Mouse (Mus musculus) urinary bladder, adult 18-20 months (tissue): ENCODE measurements around the gene Ncoa7.

Source experiments
- DNase-seq, 2 experiments: peaks; one replicate each; pipeline ENCODE4 v3.0.0; 2022; ENCODE audit warnings: low spot score in 2 of 2, mixed read lengths in 2 of 2

The Ncoa7 gene

GRCm38 (mm10) chr10:30802681-30803586 lies at the start of gene Ncoa7:
Gene Ncoa7 (minus strand): TSS chr10:30803326.
- peak; percentile 68 to 81 for DNase-seq

DNA sequence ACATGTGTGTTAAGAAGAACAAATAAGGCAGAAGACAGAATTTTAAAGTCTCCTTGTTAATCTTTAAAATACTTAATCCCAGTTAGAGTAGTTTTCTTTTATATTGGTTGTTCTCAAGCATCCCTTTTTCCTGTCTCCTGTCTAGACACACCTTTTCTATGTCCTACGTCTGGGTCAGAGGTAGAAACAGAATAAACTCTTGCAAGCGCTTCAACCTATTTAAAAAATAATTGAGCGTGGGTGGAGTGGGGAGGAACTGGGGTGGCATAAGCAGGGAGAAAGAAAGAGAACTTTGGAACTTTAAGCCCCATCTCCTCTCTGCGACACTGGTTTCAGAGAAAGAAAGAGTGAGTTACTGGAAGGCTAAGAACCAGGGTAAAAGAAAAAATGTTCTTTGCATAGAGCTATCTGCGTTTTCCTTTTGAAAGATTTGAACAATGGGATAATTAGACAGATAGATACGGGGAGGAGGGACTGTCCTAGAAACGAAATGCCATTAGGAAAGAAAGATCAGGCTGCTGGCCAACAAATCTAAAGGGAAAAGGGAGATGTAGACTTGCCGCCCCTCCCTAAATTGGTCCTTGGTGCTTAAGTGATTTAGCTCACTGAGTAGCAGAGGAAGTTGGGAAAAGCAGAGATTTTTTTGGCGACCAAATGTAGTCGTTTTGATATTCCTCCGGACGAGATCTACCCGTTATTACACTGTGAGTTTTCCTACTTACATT lies 42.1 kb upstream of the Ncoa7 start:
- DNase-seq = no peak

GRCm38 (mm10) chr10:30844191-30845010 lies 41.3 kb upstream of the Ncoa7 start:
- peak in 1 of 2 experiments; percentile 12 for DNase-seq

DNA sequence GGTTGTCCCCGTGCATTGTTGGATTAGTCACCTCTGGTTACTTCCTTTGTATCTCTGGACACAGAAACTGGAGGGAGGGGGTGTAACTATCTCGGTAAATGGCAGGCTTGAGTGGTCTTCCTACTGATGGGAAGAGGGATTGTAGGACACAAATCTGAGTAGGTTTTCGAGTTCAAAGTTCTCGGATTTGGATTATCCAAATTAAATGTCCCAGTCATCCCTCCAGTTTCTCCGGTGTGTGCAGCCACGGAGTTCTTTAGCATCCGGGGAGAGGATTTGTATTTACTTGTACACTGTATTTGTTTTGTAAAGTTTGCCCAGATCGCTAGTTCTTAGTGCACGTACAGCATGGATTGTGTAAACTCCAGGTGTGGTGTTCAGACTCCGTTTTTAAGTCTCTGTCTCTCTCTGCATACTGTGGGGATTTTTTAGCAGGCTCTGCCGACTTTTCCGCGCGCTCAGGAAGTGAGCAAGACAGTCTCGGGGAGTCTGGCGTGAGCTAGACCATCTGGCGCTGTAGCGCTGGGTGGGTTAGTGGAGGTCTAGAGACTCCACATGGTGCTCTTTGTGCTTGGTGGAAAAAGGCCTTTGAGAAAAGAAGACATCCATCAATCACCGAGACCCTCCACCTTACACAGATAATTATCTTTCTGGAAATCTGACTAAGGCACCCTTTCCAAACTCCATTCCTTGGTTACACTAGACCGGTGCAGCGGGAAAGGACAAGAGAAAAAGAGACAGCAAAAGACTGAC lies 40.5 kb upstream of the Ncoa7 start:
- peak in 1 of 2 experiments; percentile 14 for DNase-seq

GRCm38 (mm10) chr10:30842643-30843437 lies 39.7 kb upstream of the Ncoa7 start, which contains the start of gene Hey2:
Gene Hey2 (minus strand): TSS chr10:30842801.
- DNase-seq = peak; percentile 96 to 97

DNA sequence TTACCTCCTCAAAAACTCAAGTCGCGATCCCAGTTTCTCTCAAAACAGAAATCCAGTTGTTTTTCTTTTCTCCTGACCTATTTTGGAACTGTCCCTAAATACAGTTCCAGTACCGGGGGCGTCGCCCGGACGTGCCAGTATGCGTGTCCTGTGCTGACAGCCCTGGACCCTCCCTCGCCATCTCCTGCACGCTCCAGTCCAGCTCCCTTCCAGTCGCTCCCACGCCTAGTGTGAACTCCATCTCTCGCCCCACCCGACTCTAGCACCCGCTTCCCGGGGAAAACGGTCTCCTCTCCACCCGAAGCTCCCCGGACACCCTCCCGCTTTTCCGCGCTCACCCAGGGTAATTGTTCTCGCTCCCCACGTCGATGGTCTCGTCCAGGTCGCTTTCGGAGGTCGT lies 39.1 kb upstream of the Ncoa7 start:
- no peak for DNase-seq

DNA sequence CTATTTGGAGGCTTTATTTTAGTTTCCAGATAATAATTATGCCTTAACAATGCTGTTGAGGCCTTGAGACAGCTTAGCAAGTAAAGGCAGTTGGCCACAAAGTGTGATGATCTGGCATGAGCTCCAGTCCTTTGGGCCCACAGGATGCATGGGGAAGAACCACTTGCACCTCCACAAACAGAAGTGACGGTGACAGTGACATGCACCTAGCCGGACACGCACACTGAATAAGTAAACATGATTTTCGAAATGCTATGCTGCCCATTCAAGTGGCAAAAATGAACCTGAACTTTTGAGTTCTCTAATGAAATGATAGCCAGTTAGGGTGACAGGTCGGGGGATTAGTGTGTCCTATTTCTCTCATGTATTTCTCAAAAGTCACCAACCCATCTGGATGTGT lies 37.7 kb upstream of the Ncoa7 start:
- no peak for DNase-seq

DNA sequence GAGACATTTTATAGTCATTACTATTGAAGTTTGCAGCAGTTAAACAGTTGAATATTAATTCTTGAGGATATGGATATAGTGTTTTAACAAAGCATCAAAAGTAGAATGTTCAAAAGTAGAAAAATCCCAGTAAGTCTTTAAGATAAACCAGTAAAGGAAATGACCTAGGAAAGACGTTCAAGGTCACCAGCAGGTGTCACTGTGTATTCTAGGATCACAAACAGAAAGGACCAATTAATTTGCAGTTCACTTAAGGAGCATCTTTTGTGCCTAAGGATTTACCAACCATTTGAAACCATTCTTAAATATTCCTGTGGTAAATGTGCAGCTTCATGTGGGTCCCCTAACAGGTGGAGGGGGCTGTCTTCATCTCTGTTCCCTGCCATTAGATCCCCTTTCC lies 35.1 kb upstream of the Ncoa7 start:
- DNase-seq = no peak

- DNase-seq = no peak
Observed at GRCm38 (mm10) chr10:30825049-30825448, 21.9 kb upstream of the Ncoa7 start.

DNA sequence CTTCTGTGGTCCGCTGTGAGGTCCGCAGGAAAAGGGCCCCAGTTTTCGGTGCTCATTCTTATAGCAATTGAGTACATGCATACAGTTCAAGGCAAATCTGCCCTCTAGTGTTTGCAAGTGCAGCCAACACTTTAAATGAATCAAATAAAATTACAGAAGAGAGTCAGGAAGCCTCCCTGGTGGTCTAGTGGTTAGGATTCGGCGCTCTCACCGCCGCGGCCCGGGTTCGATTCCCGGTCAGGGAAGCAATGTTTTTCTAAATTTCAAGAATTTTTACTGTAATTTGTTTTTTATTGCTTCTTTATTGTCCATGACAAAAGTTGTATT lies 7.8 kb upstream of the Ncoa7 start:
- DNase-seq = peak; percentile 57 to 65

DNA sequence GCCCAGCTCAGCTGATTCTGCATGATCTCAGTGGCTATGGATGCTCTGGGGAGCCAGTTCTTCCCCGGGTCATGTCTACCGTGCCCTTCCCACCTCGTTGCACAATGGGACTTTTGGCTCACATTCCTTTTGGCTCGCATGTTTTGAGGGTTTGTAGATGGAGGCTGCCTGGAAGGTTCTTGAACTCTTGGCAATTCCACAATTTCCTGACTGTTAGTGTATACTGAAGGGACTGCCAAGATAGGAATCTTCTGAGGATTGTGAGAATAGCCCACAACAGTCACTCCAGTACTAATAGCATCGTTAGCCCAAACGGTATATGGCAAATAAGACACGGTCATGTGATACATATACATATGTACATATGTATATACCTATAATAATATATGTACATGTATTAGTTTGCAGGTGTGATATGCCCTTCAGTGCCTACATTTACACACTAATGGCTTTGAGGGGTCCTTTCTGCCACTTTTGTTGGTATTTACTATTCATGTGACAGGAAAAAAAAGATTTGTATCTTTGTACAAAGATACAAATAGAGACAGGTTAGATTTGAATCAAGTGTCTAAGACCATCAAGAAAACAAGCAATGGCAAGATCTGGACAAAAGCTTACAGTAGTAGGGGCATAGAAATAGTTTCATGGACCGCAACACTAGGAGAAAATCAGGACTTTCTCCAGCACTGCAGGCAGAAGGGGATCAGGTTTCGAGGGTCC lies 7.3 kb upstream of the Ncoa7 start:
- no peak for DNase-seq

- no peak for DNase-seq
Observed at GRCm38 (mm10) chr10:30803587-30804253, 594 bp upstream of the Ncoa7 start.

DNA sequence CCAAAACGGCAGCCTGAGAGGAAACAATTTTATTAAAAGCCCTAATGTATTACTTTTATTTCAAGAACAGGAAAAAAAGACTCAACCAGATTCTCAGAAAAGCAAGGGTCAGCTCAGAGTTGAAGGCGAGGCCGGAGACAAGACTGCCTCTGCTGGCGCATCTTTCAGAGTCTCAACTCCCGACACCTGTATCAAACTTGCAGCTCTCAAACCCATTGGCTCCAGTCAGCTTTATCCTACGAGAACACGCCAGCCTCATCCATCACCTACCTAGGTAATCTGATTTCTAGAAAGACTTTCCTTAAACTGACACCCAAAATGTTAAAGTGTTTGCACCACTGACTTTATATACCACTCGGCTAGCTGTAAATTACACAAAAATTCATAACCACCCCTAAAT lies 1.1 kb downstream of the Ncoa7 start:
- no peak for DNase-seq

DNA sequence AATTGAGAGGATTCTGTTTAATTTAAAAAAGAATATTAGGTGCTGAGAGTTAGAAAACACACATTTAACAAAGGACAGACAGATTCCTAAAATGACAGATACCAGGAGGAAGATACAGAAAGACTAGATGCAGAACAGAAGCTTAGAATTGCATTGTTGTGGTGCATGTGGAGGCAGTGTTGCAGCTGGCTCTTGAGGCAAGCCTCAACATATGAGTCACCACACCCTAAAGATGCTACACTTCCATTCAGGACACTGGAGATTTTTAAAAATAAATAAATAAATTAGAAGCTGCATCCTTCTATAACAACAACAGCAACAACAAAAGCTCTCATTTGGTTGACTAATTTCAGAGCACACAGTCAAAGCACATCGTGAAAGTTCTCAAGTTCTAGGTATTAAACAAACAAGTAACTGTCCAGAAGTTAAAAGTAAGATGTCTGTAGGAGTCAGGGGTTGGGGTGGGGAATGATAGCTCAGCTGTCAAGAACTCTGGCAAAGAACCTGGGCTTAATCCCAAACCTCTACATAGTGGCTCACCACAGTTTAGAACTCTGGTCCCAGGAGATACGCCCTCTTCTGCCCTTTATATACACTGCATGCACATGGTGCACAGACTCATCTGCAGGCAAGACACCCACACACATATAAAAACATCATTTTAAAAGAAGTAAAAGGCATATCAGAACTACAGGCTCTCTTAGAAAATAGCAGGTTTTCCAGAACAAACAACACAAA lies 3.2 kb downstream of the Ncoa7 start:
- no peak for DNase-seq

DNA sequence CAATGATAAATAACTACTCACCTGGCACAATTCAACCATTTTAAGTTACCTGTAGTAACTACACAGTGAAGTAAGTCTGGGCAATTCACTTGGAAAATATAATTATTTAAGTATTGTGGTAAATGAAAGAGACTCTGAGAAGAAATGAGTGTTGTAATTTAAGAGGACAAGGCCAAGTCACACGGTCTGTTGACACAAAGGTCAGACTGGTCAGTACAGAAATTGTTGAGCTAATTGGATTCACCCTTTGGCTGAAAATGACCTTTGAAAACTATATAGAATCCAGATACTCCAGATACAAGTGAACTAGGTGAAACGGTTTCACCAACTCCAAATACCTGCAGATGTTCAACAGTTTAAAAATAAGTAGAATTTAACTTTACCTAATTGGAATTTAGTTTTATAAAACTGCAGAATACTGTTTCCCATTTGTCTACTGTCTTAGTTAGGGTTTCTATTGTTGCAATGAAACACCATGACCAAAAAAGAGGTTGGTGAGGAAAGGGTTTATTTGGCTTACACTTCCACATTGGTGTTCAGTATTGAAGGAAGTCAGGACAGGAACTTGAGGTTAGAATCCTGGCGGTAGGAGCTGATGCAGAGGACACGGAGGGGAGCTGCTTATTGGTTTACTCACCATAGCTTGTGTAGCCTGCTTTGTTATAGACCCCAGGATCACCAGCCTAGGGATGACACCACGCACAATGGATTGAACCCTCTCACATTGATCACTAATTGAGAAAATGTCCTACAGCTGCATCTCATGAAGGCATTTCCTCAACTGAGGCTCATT lies 6.5 kb downstream of the Ncoa7 start:
- DNase-seq = no peak

- DNase-seq = no peak
Observed at GRCm38 (mm10) chr10:30791016-30791415, 12.1 kb downstream of the Ncoa7 start.

DNA sequence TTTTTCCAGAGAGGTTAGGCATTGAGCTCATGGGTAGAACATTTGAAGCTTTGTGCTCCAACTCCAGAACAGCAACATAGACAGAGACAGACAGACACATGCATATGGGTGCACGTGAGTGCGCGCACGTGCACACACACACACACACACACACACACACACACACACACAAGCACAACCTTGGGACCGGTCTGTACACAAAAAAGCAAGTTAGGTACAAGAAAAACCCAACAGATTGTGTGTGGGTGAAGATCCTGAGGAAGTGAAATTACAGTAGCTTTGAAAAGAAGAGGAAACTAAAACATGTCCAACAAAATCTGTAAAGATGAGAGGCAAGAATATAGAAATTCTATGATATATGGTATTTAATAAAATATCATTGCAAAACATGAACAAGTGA lies 13.6 kb downstream of the Ncoa7 start:
- no peak for DNase-seq

DNA sequence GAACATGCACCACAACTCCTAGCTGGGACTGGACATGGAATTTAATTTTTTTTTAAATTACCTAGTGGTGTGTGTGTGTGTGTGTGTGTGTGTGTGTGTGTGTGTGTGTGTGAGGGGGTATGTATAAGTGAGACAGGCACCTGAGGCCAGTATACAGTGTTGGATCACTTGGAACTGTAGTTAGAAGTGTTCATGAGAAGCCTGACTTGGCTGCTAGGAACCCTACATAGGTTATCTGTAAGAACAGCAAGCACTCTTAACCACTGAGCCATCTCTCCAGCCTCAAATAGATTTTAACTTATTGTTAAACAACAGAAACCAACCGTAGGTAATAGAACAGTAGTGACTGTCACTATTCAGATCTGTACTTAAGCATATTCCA lies 14.8 kb downstream of the Ncoa7 start:
- DNase-seq = no peak
